Mouse (Mus musculus) ovary, postnatal 14 days (tissue): Measurements from ENCODE around the gene Efna2.

Experiments used
- DNase-seq: peaks from one replicate; pipeline ENCODE4 v3.0.0; 2022; ENCODE audit warnings: low spot score

The Efna2 gene

DNA sequence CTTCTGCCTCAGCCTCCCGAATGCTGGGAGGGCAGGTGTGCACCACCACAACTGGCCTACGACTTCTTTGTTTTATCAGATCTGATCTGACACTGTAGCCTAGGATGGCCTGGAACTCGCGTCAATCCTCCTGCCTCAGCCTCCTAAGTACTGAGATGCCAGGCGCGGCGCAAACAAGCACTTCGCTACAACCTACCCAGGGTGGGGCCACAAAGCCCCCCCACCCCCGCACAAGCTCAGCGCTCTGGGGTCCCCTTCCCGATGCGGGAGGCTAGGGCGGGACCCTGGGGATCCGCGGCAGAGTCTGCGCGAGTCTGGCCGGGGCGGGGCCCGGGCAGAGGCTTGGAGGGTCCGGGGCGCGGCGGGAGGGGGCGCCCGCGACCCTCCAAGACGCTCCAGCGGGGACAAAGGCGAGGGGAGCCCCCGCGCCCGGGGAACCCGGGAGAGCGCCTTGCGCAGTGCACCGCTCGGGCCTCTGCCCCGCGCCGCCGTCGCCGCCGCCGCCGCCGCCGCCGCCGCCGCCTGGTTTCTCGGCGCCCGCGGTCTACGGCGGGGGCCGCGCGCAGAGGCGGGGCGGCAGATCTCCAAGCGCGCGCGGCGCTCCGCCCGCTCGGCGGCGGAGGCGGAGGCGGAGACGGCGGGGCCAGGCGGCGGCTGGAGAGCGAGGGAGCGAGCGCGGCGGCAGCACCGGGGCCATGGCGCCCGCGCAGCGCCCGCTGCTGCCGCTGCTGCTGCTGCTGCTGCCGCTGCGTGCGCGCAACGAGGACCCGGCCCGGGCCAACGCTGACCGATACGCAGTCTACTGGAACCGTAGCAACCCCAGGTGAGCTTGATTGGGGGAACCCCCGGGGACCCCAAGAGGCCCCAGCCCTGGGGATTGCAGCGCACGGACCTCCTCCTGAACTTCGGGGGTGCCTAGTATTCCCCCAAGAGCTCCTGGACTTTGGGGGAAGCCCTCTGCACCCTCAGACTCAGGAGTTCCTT, at the start of gene Efna2:
Gene Efna2 (plus strand): TSS at position 415 of the 984 bp plus-strand sequence.
- no peak for DNase-seq

- DNase-seq, result no peak
Measured at GRCm38 (mm10) chr10:80129846-80130245, 49.4 kb upstream of the Efna2 start.

DNA sequence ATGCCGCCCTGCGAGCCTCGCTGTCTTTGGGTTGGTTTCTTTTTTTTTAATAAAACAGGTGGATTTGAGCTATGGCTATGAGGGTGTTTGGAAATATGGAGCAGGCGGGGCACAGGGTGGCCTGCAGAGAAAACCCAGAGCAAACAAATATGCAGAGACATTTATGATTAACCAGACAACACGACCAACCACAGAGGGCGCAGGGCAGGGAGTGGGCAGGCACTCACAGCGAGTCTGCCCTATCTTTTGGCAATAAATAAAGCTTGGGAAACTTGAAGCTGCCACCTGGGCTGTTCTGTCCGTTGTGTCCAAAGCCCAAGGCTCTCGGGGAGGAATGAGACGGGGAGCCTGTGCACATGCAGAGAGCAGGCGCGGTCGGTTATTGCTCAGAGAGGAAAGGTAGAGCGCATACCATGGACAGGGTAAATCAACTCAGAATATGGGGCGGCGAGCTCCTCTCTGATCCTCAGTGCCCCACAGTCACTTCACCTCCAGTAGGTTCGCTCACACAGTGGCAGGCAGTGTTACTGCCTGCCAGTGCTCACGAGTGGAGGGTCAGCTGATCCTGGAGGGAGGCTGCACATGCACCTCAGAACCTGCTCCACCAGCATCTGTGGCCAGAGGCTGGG, 48.8 kb upstream of the Efna2 start:
- no peak for DNase-seq

GRCm38 (mm10) chr10:80131316-80131951, 47.8 kb upstream of the Efna2 start:
- DNase-seq, result no peak

- DNase-seq, result no peak
Measured at GRCm38 (mm10) chr10:80131952-80132350, 47.3 kb upstream of the Efna2 start.

DNA sequence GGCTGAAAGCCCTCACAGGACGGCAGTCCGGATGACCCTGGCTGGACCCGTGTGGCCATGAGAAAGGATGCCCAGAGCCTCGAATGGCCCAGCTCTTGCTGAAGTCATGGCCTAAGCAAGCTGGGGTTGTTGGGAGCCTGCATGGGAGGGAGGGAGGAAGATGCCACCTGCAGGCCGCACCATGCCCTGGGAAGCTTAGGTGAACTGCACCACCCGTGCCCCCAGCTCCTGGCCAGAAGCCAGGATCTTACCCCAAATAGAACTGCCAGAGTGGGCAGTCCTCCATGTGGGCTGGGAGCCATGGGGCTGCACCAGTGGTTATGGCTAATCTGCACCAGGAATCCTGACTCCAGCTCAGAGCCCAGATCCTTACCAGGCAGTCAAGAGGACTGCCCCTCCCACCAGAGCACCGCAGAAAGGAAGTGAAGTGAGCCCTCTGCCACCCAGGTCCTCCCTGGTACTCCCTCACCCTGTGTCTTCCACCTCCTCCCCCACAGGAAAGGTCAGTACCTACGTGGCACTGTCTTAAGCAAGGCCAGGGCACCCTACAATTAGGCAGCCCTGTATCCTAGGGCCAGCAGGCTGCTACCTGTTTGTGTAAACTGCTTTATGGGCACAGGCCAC, 45.9 kb upstream of the Efna2 start:
- DNase-seq, result no peak

- no peak for DNase-seq
Measured at GRCm38 (mm10) chr10:80134421-80134820, 44.9 kb upstream of the Efna2 start.

DNA sequence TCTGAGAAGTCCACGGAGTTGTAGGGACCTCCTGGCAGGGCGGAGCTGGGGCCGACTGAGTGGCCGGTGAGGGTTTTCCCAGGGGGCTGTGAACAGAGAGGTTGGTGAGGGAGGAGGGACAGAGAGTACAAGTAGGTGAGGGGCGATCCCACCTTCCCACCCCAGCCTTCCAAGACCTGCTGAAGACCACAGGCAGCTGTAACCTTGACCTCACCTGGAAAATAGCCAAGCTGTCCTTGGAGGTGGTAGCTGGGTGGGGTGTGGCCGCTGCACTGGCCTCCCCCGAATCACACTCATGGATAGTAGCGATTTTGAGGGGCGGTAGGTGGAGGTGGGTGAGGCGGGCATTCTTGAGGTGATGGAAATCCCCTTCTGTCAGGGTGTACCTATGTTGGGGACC, 44.1 kb upstream of the Efna2 start:
- no peak for DNase-seq

- no peak for DNase-seq
Measured at GRCm38 (mm10) chr10:80135641-80136040, 43.6 kb upstream of the Efna2 start.

DNA sequence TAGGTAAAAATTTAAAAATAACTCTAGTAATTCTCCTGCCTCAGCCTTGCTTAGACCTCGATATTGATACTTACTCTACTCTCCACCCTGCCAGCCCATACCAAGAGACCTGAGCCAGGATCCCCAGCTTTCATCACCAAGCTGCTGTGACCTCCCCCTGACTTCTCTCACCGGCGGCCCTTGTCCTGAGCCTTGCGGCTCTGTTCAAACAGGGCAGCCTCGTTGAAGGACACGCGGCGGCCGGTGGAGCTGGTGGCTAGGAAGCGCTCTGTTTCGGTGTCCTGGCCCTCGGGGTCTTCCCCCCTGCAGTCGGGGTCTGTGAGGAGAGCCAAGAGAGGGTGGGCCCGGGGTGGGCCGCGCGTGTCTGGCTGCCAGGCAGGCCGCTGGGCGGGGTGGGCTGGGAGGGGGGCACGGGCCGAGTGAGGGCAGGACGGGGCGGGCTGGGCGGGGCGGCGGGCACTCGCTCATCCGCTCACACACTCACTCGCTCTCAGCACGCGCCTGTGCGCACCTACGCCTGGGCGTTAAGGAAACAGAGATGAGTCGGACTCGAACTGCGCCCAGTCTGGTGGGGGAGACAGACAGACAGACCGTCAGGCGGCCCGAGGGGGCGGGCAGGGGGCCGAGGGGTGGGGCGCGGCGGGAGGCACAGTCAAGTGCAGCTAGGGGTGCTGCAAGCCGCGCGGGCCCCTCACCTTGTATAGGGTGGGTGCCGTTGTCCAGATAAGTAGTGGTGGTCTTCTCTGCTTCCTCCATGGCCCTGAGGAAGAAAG, 42.9 kb upstream of the Efna2 start:
- DNase-seq, result no peak

- no peak for DNase-seq
Measured at GRCm38 (mm10) chr10:80136952-80137625, 42.2 kb upstream of the Efna2 start.

DNA sequence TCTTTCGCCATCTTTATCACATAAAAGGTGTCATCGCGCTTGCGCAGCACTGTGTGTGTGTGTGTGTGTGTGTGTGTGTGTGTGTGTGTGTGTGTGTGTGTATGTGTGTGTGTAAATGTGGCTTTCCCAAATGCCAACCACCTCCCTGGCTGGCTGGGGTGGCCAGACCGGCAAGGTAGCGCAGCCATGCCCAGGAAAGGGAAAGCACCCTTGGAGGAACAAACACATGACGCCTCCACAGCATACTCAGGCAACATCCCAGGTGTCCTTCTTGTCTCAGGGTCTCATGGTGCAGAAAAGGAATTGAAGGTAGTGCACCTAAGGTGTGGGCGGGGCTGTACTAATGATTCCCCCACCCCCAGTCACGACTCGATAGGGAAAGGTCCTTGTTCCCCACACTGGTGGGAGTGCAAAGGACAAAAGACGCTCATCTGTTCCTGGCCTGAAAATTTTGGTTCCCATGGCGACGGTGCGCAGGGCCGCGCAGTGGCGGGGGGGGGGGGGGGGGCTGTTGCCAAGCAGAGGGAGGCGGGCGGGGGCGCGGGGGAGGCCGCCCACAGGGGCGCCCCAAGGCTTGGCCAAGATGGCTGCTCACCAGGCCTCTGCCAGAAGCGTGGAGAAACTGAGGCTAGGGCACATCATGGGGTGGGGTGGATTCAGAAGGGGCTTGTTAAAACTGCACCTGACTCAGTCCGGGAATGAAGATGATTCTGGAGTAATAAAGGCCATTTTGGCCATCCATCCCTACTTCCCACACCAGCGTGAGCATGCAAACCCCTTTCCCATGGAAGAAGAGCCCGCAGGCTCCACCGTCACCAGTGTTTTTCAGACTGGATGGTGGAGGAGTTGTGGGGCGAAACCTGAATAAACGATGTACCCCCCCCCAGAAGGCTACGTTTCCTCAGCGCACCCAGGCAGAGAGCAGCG, 41.4 kb upstream of the Efna2 start:
- DNase-seq, result no peak

DNA sequence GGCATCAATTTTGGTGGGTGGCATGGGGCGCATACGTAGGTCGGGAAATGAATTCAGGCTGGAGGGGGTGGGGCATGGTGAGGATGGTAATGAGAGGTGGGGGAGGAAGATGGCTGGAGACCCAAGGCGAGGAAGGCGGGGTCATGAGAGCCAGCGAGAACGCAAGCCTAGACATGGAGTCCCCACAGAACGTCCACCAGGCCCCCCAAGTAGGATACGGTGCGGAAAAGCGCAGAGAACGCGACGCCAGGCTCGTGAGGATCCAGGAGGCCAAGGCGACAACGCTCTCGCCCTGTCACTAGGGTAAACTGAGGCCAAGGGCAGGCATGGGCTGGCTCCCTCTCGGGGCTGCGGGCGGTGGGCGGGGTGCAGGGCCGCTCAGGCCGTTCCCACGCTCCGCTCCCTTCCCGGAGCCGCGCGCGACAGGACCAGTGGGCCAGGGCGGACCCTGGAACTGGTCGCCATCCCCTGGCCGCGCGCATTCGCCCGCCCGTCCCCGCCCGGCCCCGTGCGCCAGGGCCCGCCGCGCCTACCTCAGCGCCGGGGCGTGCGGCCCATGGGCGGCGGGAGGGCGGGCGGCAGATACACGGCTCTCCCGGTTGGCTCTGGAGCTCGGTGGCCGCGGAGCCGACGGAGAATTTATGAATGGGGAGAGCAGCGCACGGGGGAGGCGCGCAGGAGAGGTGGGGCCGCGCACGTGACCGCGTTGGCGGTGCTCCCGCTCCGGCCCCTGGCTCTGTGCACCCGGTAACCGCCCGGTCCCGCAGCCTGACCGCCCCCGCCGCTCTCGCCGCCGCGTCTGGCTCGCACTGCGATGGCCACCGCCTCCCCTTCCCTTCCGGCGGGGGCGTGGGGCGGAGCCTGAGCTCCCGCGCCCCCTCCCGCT, 40.5 kb upstream of the Efna2 start, which contains the start of gene Atp5d:
Gene Atp5d (plus strand): TSS at position 80 of the 886 bp plus-strand sequence.
- no peak for DNase-seq

- no peak for DNase-seq
Measured at GRCm38 (mm10) chr10:80139439-80139775, 39.9 kb upstream of the Efna2 start.

GRCm38 (mm10) chr10:80139975-80140665, 39.2 kb upstream of the Efna2 start:
- no peak for DNase-seq

- DNase-seq, result no peak
Measured at GRCm38 (mm10) chr10:80140666-80141035, 38.6 kb upstream of the Efna2 start, which contains the start of gene Cbarp. TSS of gene Cbarp (minus strand) at chr10:80140835.

DNA sequence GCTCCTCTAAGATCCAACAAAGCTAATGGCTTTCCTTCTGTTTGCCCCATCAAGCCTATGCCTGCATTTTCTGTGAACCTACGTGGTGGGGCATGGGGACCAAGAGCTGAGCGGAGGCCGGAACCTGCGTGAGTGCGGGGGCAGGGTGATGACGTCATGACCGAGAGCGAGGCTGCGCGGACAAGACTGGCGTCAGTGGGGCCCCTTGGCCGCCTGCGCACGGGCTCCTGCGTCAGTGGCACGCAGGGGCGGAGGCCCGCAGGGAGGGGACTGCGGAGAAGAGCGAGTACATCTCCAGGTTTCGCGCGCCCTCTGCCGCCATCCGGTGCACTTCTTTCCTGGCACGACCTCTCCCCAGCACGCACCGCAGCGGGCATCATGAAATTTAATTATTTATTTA, 38.0 kb upstream of the Efna2 start:
- peak; percentile 88 for DNase-seq
